Mouse (Mus musculus): ENCODE data around the gene Vamp3. TPM values are rescaled to one million over a fixed set of nuclear protein-coding genes. Genes with fewer than 3 reads are reported as not detected.
"Not testable (repeated sequence)": the region's sequence is repeated elsewhere in the genome, so short reads cannot be mapped to it uniquely, and the experiment has no call there.

Gene Vamp3
- total RNA-seq, 2 experiments from 2014 or later: 60.4 to 72.5 TPM

DNA sequence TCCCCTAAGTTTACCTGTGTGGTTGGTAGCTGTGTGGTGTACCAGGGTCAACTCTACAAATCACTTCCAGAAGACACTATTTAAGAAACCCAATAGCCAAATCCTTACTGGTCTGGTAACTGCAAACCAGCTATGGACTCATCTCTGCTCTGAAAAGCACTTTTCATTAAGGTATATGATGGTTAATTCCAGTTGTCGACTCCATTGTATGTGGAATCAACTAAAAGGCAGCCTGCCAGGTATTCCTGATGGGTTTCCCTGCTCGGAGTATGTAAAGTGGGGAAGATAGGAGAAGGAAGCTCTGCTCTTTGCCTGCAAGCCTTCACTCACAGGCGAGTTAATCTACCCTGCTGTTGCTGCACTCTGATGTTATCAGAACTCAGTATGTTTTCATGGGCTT lies 11.2 kb downstream of the Vamp3 start:
- no peak for DNase-seq (ENCODE audit: low spot score in 2 of 2)

DNA sequence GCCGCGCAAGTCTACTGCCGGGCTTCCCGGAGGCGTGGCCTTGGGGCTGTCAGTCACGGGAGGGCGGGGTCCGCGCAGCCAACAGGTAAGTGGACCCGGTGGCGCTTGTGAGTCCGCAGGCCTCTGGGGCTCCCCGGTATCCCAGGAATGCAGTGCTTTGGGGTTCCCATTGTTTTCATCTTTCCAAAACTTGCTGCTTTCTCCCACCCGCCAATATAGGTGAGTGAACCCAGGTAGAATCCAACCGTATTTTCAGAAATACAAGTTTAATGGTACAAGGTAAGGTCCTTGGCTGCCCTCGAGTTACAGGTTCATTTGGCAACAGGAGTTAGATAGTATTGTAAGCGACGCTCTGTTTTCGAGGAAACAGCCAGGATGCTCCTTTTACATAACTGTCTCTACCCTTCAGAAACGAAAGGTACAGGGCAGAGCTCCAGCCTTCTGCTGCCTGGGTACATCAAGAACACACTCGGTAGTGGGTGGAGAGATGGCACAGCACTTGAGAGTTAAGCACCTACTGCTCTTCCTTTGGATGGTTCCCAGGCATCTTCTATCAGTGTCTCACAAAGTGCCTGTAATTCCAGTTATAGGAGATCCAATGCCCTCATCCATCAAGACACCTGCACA lies 12.7 kb downstream of the Vamp3 start:
- no peak for DNase-seq (ENCODE audit: low spot score in 2 of 2)

DNA sequence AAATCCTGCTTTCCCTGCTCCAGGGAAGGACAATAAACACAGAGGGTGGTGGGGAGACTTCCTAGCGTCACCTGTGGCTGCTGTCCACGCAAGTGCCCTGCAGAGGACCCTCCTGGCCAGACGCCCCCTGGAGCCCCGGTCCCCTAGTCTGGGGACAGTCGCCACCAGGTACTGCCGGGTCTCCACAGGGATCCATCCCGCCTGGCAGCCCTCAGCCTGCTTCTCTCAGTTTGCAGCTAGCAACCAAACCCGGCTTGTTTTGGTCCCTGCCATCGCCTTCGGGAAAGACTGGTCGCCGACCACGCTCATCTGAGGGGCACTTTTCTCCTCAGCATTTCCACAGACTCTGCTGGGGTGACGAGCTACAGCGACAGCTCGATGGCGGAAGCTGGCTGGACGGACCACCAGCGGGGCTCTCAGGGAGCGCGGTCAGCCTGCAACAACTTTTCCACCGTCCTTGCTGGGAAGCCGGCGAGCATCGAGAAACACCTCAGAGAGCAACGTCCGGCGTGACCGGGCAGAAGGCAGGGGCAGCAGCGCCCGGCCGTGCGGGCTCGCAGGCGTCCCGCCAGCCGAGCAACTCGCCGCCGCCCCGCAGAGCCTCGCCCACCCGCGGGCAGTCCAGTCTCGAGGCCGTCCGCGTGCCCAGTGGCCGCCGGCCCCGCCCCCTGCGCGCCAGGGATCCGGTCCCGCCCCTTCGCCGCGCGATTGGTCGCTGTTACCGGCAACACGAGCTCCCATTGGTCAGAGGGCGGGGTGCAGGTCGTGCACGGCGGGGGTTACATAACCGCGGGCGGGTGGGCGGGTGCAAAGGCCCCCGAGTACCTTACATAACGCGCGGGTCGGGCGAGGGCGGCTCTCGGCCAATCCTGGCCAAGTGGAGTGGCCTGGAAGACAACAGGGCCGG lies 13.5 kb downstream of the Vamp3 start, which contains the start of gene Per3:
TSS of gene Per3 (minus strand) at position 629 of the 907 bp plus-strand sequence.
- DNase-seq (ENCODE audit: low spot score in 2 of 2): peak; percentile 97 to 99

DNA sequence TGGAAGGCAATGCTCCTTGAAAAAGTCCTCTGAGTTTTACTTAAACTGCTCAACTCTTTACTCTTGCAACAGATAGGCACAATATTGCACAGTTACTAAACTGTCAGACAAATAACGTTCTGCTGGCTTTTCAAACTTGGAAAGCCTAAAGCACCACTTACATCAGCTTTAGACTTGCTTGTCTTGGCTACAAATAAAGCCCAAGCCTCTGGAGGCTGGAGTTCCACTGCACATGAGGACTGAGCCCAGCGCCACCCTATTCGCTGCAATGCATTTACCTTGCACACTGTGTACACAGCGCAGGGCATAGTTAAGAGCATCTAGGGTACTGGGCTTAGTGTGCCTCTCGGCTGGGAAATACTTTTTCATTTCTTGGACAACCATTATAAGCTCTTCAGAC lies 14.5 kb downstream of the Vamp3 start:
- DNase-seq (ENCODE audit: low spot score in 2 of 2): no peak

DNA sequence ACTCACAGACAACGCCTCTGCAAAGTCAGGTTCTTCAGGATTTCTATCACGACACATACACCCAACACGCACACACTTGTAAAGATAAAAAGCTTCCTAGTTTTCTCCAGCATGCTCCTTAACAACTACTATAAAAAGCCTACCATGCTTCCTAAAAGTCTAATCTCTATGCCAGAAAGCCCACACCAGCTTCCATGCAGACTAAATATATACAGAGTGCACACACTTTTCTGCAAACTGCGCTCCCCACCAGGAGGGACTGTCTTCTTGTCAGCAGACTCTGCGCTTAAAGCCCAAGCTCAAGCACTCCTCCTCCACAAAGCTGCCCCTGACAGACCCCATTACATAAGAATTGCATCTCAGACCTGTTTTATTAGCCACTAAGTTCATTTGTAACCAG lies 16.3 kb downstream of the Vamp3 start:
- DNase-seq (ENCODE audit: low spot score in 2 of 2): no peak

DNA sequence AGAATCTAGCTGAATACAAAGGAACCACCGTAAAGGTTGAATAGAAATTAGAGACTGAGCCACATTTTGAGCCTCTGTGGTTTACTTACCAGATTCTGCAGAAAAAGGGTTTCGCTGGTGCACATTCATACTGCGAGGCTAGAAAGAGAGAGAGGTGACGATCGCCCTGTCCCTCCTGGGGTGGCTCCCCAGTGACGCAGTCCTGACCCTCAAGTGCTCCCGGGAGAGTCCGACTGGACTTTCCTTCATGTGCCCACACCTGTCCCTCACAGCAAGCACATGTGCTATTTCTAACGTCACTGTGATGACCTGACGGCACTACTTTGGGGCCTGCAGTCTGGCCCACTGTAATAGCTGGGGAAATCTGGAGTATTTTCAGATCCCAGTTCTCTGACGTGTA lies 20.0 kb downstream of the Vamp3 start:
- no peak for DNase-seq (ENCODE audit: low spot score in 2 of 2)

DNA sequence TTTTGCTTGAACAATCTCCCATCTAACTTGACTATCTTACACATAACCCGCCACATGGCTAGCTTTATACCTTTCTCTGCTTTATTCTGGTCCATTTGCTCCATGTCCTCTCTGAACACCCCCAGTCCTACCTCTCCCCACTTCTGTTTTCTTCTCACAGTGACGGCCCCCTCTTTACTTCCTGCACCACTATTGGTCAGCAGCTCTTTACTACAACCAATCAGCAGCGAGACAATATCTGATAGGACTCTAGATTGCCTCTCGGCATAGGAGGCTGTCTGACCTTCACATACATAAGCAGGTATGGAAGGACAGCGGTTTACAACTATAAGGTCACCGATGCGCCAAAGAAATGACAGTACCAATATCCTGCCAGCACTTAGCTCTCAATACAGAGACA lies 21.2 kb downstream of the Vamp3 start:
- DNase-seq (ENCODE audit: low spot score in 2 of 2): no peak

DNA sequence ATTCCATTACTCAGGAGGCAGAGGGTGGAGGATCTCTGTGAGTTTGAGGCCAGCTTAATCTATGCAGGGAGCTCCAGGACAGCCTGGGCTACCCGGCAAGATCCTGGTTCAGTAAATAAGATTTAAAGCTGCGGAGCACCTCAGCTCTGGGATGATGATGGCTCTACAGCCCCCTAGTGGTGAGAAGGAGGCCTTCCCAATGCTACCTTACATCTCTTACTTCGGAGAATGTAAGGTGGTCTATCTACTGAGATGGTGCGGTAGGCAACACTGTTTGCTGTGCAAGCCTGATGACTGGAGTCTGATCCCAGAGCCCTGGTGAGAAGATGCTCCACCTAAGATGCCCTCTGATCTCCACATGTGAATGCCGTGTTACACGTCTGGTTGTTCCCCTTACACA lies 30.8 kb downstream of the Vamp3 start:
- DNase-seq (ENCODE audit: low spot score in 2 of 2): peak in 1 of 2 experiments; percentile 4

DNA sequence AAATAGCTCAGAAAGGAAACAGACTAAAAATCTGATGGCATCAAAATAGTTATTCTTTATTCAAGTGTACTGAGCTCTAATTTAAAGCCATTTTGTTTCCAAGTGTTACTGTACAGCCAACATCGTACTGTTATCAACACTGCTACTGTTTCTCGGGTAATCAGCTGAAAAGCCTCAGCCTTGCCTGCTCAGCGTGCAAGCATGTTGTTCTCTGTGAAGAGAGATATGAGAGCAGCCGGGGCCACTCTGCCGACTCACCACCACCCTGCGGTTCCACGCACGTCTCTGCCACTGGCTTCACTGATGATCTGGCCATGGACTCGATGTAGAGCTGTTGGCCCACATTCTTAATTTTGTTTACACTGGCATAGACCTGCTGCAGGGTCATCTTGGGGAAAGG lies 33.6 kb downstream of the Vamp3 start:
- DNase-seq (ENCODE audit: low spot score in 2 of 2): no peak

DNA sequence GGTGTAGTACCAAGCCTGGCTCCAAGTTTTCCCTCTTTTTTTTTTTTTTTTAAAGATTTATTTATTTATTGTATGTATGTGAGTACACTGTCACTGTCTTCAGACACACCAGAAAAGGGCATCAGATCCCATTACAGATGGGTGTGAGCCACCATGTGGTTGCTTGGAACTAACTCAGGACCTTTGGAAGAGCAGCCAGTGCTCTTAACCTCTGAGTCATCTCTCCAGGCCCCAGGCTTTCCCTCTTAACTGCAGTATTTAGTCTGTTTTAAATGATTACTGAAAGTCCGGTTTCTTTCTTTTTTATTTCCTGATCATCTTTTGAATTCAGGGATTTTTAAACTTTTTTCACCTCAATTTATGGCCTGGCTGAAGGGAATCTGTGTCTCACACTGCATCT lies 40.4 kb downstream of the Vamp3 start:
- DNase-seq (ENCODE audit: low spot score in 2 of 2): not testable (repeated sequence)

DNA sequence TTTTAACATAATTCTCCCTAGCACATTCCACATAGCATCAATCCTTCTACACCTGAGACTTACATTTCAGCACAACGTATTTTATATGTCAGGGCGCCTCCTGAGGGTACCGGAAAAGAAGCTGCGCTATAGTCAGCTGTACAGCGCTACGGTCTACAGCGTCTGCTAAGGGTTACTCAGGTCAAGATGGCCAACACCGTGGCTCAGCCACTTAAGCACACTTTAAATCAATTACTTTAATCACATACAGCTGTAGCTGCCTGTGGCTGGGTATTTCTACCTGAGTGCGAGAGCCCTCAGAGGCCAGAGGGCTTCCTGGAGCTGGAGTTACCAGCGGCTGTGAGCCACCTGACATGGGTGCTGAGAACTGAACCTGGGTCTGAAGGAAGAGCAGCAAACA lies 41.8 kb downstream of the Vamp3 start:
- DNase-seq (ENCODE audit: low spot score in 2 of 2): no peak

DNA sequence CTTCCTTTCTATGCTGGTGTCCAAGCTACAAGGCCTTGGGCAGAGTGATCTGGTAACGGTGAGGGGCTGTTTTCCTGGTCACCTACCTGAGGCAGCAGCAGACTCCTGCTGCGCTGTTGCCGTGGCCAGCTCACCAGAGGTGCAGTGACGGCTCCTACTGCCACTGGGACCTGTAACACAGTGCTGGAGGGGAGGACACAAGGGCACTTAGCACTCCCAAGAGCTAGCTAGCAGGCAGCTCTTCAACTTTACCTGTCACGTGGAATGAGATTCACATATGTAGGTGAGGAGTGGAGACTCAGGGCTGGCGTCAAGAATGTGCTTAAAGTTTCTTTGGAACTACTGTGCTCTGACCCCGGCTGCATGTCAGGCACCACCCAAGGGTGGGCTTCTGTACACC lies 47.4 kb downstream of the Vamp3 start:
- DNase-seq (ENCODE audit: low spot score in 2 of 2): no peak

DNA sequence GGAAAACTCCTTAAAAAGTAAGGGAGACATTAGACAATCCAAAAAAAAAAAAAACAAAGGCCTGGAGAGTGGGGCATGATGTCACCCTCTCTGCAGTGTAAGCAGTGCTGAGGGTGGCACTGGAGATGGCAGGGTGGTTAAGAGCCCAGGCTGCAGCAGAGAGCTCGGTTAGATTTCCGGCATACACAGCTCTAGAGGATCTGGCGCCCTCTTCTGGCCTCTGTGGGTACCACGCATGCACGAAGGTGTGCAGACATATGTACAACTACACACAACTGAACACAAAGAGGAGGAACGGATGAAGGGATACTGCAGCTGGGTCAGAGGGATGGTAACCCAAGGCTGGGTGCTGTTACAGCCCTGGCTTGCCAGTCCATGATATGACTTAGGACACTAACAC lies 50.8 kb downstream of the Vamp3 start:
- peak; percentile 19 to 47 for DNase-seq (ENCODE audit: low spot score in 2 of 2)

DNA sequence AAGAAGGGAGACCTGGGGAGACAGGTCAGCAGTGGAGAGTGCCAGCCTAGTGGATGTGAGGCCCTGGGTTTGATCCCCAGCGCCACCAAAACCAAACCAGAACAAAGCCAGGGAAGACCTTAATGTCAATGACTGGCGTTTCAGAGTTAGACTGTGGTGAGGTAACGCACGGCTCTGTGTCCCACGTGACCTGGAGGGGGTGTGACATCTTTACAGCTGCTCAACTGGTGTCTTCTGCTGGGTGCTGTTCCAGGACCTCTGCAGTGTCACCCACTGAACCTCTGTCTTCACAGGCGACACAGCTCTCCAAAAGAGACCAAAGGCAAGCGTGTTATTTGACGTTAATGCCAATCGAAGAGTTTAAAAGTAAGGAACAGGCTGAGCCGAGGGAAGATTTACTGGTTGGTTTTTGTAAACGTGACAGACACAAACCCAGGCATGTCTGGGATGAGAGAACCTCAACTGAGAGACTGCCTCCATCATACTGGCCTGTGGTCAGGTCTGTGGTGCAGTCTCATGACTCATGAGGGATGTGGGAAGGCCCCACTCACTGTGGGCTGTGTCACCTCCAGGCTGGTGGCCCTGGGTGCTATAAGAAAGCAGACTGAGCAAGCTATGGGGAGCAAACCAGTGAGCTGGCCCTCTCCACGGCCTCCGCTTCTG lies 52.0 kb downstream of the Vamp3 start:
- no peak for DNase-seq (ENCODE audit: low spot score in 2 of 2)

DNA sequence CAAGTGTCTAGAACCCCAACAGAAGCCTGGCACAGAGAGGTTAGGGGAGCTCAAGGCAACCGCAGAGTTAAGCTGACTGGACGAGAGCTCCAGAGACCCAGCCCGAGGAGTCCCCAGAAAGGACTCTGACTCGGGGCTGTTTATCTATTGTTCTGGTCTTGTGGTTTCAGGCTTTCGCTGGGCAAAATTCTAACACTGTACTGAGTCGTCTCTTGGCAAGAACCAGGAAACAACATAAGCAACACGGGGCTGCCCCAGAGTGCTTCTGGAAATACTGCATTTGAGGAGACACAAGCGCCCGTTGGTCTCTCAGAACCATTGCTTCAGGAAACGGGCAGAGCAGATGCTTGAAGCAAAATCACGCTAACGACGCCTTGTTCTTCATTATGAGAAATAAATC lies 56.4 kb downstream of the Vamp3 start:
- DNase-seq (ENCODE audit: low spot score in 2 of 2): no peak

DNA sequence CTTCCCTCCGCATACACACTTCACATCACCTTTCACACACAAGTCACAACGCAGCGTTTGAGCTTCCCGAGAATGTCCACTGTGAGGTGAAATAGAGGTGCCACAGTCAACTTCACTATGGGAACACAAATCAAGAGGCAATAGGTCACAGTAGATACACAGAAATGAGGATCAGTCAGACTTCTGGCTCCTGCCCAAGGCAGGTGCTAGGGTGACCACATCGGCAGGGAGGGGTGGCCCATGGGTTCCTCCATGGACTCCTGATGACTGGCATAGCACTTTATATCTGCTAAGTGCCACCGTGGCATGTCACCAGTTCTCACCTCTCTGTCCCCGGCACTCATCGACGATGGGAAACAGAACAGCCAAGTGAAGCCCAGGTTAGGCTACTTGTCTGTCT lies 59.1 kb downstream of the Vamp3 start:
- no peak for DNase-seq (ENCODE audit: low spot score in 2 of 2)

Other genes starting within 250 kb of the Vamp3 start
- 10 to 100 TPM; 40.7 to 53.5 TPM for gene Errfi1, start 204.0 kb downstream of the Vamp3 start, total RNA-seq (2021)
- 100 to 1,000 TPM; 279 to 299 TPM for gene Park7, start 143.5 kb downstream of the Vamp3 start, total RNA-seq (2021)
- under 1 TPM in 1 of 2 experiments, not detected in 1; 0.33 TPM for gene Tnfrsf9, start 143.4 kb downstream of the Vamp3 start, total RNA-seq (2021)
- gene Uts2, start 60.9 kb downstream of the Vamp3 start, total RNA-seq (2021): not detected
- 1 to 10 TPM; 5.2 to 6.6 TPM for gene Per3, start 13.3 kb downstream of the Vamp3 start, total RNA-seq (2021)
- not detected for gene Gm13090, start 31.6 kb upstream of the Vamp3 start, total RNA-seq (2021)